Mouse (Mus musculus) midbrain, embryonic 10.5 days (tissue): ENCODE data around the gene Scarb1. TPM values are rescaled to one million over a fixed set of nuclear protein-coding genes. Genes with fewer than 3 reads are reported as not detected.
A peak's percentile ranks its signal among the peaks of the same experiment; 100 is the strongest.

Experiments
- DNase-seq: peaks from one replicate; pipeline ENCODE4 v3.0.0-alpha.2; 2017; ENCODE audit warnings: low spot score
- H3K27ac ChIP-seq: fragments of 300-500 bp; sonication (generic); replicated peaks from 2 replicates; pipeline ENCODE4 v1.5.1; 2016; ENCODE audit warnings: mild to moderate bottlenecking
- H3K27me3 ChIP-seq: fragments of 300-500 bp; sonication (generic); 2 replicates; pipeline ENCODE4 v1.6.1; 2016; ENCODE audit warnings: low read depth, mild to moderate bottlenecking; ENCODE audit not compliant: poor library complexity, severe bottlenecking
- H3K36me3 ChIP-seq: fragments of 300-500 bp; sonication (generic); 2 replicates; pipeline ENCODE4 v1.6.1; 2016; ENCODE audit warnings: mild to moderate bottlenecking, moderate library complexity
- H3K4me1 ChIP-seq: fragments of 300-500 bp; sonication (generic); 2 replicates; pipeline ENCODE4 v1.6.1; 2016
- H3K4me3 ChIP-seq: fragments of 300-500 bp; sonication (generic); 2 replicates; pipeline ENCODE4 v1.5.1; 2016; ENCODE audit warnings: mild to moderate bottlenecking, moderate library complexity
- H3K9me3 ChIP-seq: fragments of 300-500 bp; sonication (generic); replicated peaks from 2 replicates; pipeline ENCODE4 v1.6.1; 2016; ENCODE audit warnings: mild to moderate bottlenecking
- WGBS: fragments of 180-500 bp; shearing (Covaris S2); methylation state at CpG from one replicate; pipeline ENCODE4 v1.1.7; 2016; 5-methylcytosine and 5-hydroxymethylcytosine counted together
- polyA plus RNA-seq: library from polyadenylated mRNA; unstranded; fragments of >200 nt; fragmentation: Nextera tagmentation; extraction: Ambion mirVana; gene quantifications from 2 replicates; pipeline ENCODE4 v1.2.1, GENCODE M21; 2016

The Scarb1 gene
- polyA plus RNA-seq, 1 experiment from 2014 or later = 52.3 TPM

DNA sequence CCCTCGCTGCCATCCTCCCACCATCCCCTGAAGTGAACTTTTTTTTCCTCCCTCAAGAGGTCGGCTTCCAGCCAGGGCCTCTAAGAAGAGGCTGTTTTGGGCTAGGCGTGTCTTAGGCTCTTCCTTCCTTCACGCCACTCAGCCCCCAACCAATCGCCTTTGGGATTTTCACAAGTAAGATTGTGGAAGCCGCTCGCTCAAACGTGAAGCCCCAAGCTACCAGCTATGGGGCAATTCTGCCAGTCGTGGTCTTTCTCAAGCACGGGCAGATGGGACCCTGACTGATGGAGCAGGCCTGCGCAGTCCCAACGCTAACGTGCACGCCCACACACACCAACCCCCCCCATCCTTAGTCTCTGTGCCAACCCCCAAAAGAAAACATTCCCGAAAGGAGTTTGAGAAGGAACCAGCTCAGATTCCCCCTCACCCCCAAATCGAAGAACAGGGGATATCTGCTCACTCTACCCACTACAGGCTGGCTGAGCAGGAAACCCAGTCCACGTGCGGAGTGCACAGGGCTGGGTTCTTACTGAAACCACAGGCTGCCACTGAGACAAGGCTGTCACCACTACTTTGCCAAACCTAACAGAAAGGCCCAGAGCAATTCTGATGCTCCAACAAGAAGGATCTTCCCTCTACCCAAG is 1.7 kb downstream of the Scarb1 start:
- Histone ChIP-seq H3K4me3 (peak overlapping the region; percentile 76), H3K27me3 (peaks cover 7% of the 10 kb centered on the region; the same call in 1 of the 2 replicates), H3K9me3 (no peaks in the 10 kb centered on the region), H3K36me3 (peaks cover 10% of the 10 kb centered on the region; the same call in 1 of the 2 replicates), H3K27ac (peak overlapping the region; percentile 83), H3K4me1 (peaks cover 48% of the 10 kb centered on the region)
- peak; percentile 62 for DNase-seq
- WGBS = 3% methylated on average over 18 of the region's 18 CpGs

DNA sequence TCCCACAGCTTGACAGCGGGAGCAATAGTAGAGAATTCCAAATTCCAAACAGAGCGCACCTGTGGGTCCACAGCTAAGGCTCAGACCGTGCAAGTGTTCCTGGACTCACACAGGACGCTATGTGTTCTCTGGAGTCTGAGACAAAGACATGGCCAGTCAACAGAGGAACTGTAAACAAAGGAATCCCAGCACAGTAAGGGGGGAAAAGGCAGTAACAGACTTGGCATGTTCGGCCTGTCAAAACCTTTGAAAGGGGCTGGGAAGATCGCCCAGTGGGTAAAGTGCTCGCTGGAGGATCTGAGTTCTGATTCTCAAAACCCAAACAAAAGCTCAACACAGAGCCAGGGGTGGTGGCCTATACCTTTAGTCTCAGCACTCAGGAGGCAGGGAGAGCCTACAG is 3.4 kb downstream of the Scarb1 start:
- peaks cover 51% of the 10 kb centered on the region for H3K4me1 ChIP-seq
- 72% methylated on average over 7 of the region's 7 CpGs for WGBS
- H3K27me3 ChIP-seq = peaks cover 7% of the 10 kb centered on the region; the same call in 1 of the 2 replicates
- H3K36me3 ChIP-seq = peaks cover 10% of the 10 kb centered on the region; the same call in 1 of the 2 replicates
- H3K4me3 ChIP-seq = no peak overlapping the region
- DNase-seq = no peak
- H3K9me3 ChIP-seq = no peaks in the 10 kb centered on the region
- peak overlapping the region; percentile 5; the same call in 1 of the 2 replicates for H3K27ac ChIP-seq

DNA sequence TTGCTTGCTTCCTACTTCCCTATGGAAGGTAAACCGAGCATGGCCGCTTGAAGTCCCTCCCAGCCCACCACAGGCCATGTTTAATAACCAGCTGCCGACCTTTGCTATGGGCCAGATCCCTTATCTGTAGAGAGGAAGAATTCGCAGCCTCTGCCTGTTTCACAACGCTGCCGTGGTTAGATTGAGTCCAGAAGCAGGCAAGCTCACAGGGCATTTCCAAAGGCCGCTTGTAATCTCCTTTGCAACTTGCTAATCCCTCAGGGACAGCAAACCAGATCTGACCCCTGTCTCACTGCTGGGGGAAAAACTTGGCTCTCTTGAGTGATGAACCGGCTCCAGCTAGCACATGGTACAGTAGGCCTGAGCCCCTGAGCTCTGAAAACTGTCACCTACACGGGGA is 3.9 kb downstream of the Scarb1 start:
- Histone ChIP-seq H3K36me3 (peaks cover 10% of the 10 kb centered on the region; the same call in 1 of the 2 replicates), H3K9me3 (no peaks in the 10 kb centered on the region), H3K4me1 (peaks cover 54% of the 10 kb centered on the region), H3K27ac (0 out of 2 replicates have a peak overlapping the region, but pooled peaks have one; percentile 23), H3K27me3 (peaks cover 7% of the 10 kb centered on the region; the same call in 1 of the 2 replicates), H3K4me3 (0 out of 2 replicates have a peak overlapping the region, but pooled peaks have one; percentile 1)
- no peak for DNase-seq
- WGBS = 40% methylated on average over 9 of the region's 9 CpGs

DNA sequence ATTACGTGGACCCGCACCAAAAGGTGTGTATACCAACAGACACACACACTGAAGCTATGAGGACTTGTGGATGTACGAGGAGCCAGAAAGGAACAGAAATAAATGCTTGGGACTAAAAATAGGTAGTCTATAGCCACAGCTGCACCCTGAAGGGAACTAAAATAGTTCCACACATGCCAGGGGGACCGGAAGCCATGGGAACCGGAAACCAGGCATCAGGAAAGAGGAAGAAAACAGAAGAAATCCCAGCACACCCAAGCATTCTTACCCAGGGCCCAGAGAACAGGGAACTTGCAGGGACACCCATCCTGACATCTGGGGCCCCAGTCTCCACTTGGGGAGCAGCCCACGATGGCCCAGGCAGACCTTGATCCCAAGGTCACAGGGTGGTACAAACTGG is 7.9 kb downstream of the Scarb1 start:
- no peaks in the 10 kb centered on the region for H3K27me3 ChIP-seq
- no peak overlapping the region for H3K27ac ChIP-seq
- no peak for DNase-seq
- WGBS = 85% methylated on average over 6 of the region's 6 CpGs
- H3K36me3 ChIP-seq = peaks cover 12% of the 10 kb centered on the region; the same call in 1 of the 2 replicates
- H3K4me1 ChIP-seq = peaks cover 36% of the 10 kb centered on the region
- no peak overlapping the region for H3K4me3 ChIP-seq
- no peaks in the 10 kb centered on the region for H3K9me3 ChIP-seq

DNA sequence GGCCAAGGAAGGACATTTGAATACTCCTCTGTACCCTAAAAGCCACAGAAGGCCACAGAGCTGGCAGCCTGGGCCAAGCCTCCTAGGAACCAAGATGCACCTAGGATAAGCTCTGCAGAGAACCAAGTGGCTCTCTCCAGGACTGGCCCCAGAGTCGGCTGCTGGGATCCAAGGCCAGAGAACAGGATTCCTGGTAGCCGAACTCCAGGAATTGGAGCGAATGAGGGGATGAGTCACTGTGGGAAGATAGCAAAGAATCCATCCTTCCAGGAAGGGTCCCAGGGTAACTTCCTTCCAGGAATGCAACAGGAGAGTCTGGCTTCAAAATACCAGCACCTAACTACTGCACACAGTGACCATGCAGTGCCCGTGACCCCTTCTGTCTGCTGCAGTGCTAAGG is 8.6 kb downstream of the Scarb1 start:
- Histone ChIP-seq H3K27me3 (no peaks in the 10 kb centered on the region), H3K4me1 (peaks cover 36% of the 10 kb centered on the region), H3K27ac (no peak overlapping the region), H3K36me3 (peaks cover 12% of the 10 kb centered on the region; the same call in 1 of the 2 replicates), H3K4me3 (no peak overlapping the region), H3K9me3 (no peaks in the 10 kb centered on the region)
- no peak for DNase-seq
- 85% methylated on average over 4 of the region's 4 CpGs for WGBS

DNA sequence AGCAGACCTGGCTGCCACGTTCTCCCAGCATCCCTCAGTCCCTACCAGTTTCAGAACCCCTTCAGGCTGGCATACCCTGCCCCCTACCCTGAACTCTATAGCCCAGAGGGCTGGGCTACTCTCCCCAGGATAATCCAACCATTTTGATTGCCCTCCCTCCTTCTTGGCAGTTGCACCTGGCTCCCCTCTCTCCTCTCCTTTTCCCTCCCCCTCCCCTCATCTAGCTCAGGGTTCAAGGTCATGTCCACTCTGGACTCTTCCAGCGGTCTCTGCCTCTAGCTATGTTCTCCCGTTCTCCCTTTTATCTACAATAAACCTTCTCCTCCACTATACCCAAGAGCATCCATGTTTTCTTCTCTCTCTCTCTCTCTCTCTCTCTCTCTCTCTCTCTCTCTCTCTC is 9.1 kb downstream of the Scarb1 start:
- Histone ChIP-seq H3K36me3 (peaks cover 12% of the 10 kb centered on the region; the same call in 1 of the 2 replicates), H3K27me3 (no peaks in the 10 kb centered on the region), H3K27ac (peak overlapping the region; percentile 49; the same call in 1 of the 2 replicates), H3K9me3 (no peaks in the 10 kb centered on the region), H3K4me3 (no peak overlapping the region), H3K4me1 (peaks cover 32% of the 10 kb centered on the region)
- no peak for DNase-seq
- WGBS = 44% methylated on average over 3 of the region's 3 CpGs

DNA sequence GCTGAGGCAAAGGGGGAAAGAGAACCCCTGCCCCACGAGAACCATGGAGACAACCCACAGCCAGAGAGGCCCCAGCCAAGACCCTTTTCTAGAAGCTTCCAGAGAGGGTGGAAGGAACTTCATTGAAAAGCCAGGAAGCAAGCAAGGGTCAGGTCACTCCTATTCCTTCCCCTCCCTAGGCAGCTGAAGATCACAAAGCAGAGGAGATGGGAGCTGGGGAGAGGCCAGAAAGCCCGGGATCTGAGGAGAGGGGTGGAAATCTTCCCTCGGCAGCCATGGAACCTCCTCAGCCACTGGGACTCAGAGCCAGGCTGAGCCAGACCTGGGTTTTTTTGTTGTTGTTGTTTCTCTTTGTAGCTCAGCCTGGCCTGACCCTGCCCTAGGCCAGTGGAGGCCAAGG is 9.8 kb downstream of the Scarb1 start:
- Histone ChIP-seq H3K4me3 (no peak overlapping the region), H3K27me3 (no peaks in the 10 kb centered on the region), H3K9me3 (no peaks in the 10 kb centered on the region), H3K36me3 (peaks cover 11% of the 10 kb centered on the region; the same call in 1 of the 2 replicates), H3K4me1 (peaks cover 30% of the 10 kb centered on the region), H3K27ac (peak overlapping the region; percentile 49)
- WGBS = 42% methylated on average over 3 of the region's 3 CpGs
- no peak for DNase-seq

DNA sequence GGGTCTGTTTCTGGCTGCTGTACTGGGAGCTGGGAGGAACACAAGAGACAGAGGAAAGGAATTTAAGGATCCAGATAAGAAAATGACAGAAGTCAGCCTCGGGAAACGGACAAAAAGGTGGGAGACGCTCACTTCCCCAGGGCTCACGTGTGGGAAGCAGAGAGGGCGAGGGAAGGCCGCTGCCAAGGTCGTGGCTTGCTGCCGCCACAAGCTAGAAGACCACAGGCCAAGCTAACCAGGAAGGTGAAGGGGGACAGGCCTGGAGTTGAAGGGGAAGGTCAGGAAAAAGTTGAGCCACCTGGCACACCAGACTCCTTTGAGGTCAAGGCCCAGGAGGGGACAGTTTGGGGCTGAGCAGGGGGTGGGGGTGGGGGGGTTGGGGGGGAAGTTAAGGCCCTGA is 10.2 kb downstream of the Scarb1 start:
- Histone ChIP-seq H3K4me1 (peaks cover 30% of the 10 kb centered on the region), H3K27me3 (no peaks in the 10 kb centered on the region), H3K27ac (peak overlapping the region; percentile 49), H3K9me3 (no peaks in the 10 kb centered on the region), H3K36me3 (peaks cover 12% of the 10 kb centered on the region; the same call in 1 of the 2 replicates), H3K4me3 (no peak overlapping the region)
- no peak for DNase-seq
- 73% methylated on average over 8 of the region's 8 CpGs for WGBS

DNA sequence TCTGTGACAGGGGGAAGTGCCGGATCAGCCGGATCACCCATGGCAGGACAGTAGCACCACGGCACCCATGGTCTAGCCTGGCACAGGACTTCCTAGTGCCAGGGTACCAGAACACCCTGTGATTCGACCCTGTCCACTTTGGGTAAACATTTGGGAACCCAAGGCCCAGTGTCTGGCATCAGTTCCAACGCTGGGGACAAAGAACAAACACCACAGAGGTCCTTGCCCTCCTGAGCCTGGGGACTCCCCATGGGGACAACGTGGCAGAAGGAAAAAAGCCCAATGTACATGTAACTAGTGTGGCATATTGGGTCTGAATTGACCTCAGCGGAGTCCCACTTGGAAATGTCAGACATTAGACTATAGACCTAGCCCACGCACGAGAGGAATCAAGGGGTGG is 10.7 kb downstream of the Scarb1 start:
- Histone ChIP-seq H3K27me3 (no peaks in the 10 kb centered on the region), H3K9me3 (no peaks in the 10 kb centered on the region), H3K4me1 (peaks cover 30% of the 10 kb centered on the region), H3K27ac (peak overlapping the region; percentile 49; the same call in 1 of the 2 replicates), H3K4me3 (no peak overlapping the region), H3K36me3 (peaks cover 13% of the 10 kb centered on the region)
- 85% methylated on average over 9 of the region's 9 CpGs for WGBS
- DNase-seq = no peak

DNA sequence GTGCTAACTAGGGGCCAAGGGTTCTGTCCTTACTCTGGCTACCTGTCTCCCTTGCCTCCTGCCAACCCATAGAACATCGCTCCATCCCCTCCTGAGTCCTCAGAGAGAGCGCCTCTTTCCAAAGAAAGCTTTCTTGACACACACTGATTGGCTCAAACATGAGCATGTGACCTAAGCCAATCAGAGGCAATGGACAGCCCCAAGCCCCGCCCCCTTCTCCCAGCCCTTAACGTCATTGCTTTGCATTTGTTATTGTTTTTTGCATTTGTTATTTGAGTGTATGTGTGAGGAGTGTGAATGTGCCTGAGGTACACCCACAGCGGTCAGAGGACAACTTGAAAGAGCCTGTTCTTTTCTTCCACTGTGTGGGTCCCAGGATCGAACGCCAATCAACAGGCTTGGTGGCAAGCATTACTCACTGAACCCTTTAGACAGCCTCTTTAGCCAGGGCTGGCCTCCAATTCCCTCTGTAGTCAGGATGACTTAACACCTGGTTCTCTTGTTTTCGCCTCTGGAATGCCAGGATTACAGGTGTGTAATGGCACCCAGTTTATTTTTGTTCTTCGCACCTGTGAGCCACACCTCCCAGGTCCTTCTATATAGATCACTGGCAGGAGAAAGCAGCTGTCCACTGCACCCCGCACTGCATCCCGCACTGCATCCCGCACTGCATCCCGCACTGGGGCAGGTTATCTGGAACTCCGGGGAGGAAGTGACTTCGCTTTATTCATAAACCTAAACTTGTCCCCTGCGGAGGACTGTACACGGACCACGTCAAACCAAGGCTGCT is 13.1 kb downstream of the Scarb1 start:
- peak; percentile 53 for DNase-seq
- Histone ChIP-seq H3K27ac (peak overlapping the region; percentile 78), H3K4me1 (peaks cover 41% of the 10 kb centered on the region), H3K4me3 (peak overlapping the region; percentile 43), H3K27me3 (no peaks in the 10 kb centered on the region), H3K36me3 (peaks cover 13% of the 10 kb centered on the region), H3K9me3 (no peaks in the 10 kb centered on the region)
- WGBS = 59% methylated on average over 18 of the region's 18 CpGs

DNA sequence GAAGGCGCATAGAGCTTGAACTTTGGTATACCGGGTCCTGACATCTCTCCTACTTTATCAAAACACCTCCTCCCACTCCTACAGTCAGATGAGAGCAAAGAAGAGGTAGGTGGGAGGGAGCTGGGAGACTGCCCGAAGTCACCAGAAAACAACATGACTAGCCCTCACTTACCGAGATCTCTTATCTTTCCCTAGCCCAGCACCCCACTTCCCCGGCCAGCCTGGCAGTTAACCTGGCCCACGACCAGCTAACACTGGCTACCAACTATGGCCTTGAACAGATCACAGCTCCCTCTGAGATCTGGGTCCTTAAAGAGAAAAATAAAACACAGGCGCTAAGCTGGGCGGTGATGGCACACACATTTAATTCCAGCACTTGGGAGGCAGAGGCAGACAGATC is 14.5 kb downstream of the Scarb1 start:
- Histone ChIP-seq H3K9me3 (no peaks in the 10 kb centered on the region), H3K36me3 (peaks cover 13% of the 10 kb centered on the region), H3K4me1 (peaks cover 28% of the 10 kb centered on the region), H3K27me3 (no peaks in the 10 kb centered on the region), H3K27ac (no peak overlapping the region), H3K4me3 (no peak overlapping the region)
- no peak for DNase-seq
- WGBS = 91% methylated on average over 8 of the region's 8 CpGs

DNA sequence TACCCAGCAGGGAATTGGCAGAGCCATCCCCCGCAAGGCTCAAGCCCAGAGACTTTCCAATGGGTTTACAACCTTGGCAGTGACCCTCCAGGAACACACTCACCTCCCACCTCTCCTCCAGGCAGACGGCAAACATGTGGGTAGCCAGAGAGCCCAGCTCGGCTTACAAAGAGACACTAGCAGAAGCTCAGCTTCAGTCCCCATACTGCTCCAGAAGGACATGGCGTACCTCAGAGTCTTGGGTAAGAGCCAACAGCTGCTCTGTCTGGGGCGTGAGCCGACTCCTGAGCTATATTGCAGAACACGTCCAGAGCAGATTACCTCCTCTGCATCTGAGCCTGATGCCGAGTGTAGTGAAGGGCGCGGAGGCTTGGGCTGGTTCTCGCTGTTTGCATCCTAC is 15.0 kb downstream of the Scarb1 start:
- H3K27ac ChIP-seq = no peak overlapping the region
- WGBS = 89% methylated on average over 11 of the region's 11 CpGs
- no peaks in the 10 kb centered on the region for H3K27me3 ChIP-seq
- no peaks in the 10 kb centered on the region for H3K9me3 ChIP-seq
- H3K4me3 ChIP-seq = no peak overlapping the region
- H3K4me1 ChIP-seq = peaks cover 24% of the 10 kb centered on the region
- no peak for DNase-seq
- H3K36me3 ChIP-seq = peaks cover 13% of the 10 kb centered on the region

DNA sequence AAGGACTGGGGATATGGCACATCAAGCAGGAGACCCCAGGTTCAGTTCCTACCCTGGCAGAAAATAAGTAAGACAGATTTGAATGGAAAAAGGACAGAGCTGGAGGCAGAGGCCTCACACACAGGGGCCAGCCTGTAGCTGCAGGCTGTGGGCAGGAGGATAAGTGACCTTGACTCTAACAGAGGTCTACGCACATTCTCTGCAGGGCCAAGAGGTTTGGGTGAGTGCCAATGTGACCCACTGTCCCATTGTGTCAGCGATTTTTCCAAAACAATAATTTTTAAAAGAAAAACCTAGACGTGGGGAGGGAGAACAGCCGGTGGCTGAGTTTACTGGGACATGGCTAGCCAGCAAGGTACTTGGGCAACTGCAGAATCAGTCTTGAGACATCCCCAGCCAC is 15.6 kb downstream of the Scarb1 start:
- Histone ChIP-seq H3K27me3 (no peaks in the 10 kb centered on the region), H3K4me3 (no peak overlapping the region), H3K36me3 (peaks cover 13% of the 10 kb centered on the region), H3K9me3 (no peaks in the 10 kb centered on the region), H3K27ac (no peak overlapping the region), H3K4me1 (peaks cover 20% of the 10 kb centered on the region)
- 92% methylated on average over 4 of the region's 4 CpGs for WGBS
- DNase-seq = no peak
